Mouse (Mus musculus) testis, adult 2 months (tissue): ENCODE data around the gene Spaca6.

Source experiments
- CTCF ChIP-seq: fragments of 200-500 bp; IDR thresholded peaks from 2 replicates; pipeline ENCODE4 v1.5.1; 2012; ENCODE audit warnings: low read depth, mild to moderate bottlenecking, inconsistent platforms, low read length, moderate library complexity; ENCODE audit not compliant: control insufficient read depth, insufficient read depth, insufficient replicate concordance
- POLR2A ChIP-seq: fragments of 200-500 bp; IDR thresholded peaks from 2 replicates; pipeline ENCODE4 v1.6.1; 2012; ENCODE audit warnings: low read depth, mild to moderate bottlenecking, inconsistent platforms, low read length, moderate library complexity; ENCODE audit not compliant: control insufficient read depth

DNA sequence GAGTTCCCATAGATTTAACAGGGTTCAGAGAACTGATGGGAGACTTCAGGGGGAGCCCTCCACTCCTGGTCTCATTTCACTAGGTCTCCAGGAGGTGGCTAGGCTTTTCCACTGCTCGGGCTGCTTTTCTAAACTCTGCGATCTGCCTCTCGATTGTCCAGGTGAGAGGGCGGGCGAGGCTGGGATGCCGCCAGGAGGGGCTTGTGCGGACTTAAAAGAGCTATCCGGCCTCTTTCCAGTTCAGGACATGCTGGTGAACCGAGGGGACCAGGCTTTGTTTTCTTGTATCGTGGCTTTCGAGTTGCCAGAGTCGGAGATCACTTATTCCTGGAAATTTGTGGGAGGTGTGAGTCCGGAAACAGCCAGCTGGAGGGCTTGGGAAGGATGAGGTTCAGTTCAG is 10.5 kb downstream of the Spaca6 start:
- TF ChIP-seq POLR2A (no peak), CTCF (no peak)
